Mouse (Mus musculus): ENCODE measurements around the gene Tpt1. TPM values are rescaled to one million over a fixed set of nuclear protein-coding genes. Genes with fewer than 3 reads are reported as not detected.

Gene Tpt1
- polyA plus RNA-seq, 1 experiment from 2014 or later = 876 TPM

- no peak for ATAC-seq
- H3K4me2 ChIP-seq (replicated peaks) = no peak overlapping the region
- no peaks in the 10 kb centered on the region for H3K9me3 ChIP-seq
- no peak overlapping the region for H3K27ac ChIP-seq
- H3K27me3 ChIP-seq = no peaks in the 10 kb centered on the region
- H3K4me1 ChIP-seq (replicated peaks) = peaks cover 15% of the 10 kb centered on the region
- H3K36me3 ChIP-seq = no peaks in the 10 kb centered on the region
- no peak overlapping the region for H3K9ac ChIP-seq (replicated peaks)
- 80% methylated on average over 5 of the region's 5 CpGs for WGBS
- H3K4me3 ChIP-seq (replicated peaks) = no peak overlapping the region
These were observed 39.0 kb downstream of the Tpt1 start for GRCm38 (mm10) chr14:75883873-75884272.

GRCm38 (mm10) chr14:75892118-75892517 lies 47.2 kb downstream of the Tpt1 start:
- no peaks in the 10 kb centered on the region for H3K9me3 ChIP-seq
- H3K4me3 ChIP-seq (replicated peaks) = no peak overlapping the region
- H3K4me2 ChIP-seq (replicated peaks) = no peak overlapping the region

More at GRCm38 (mm10) chr14:75892118-75892517, 47.2 kb downstream of the Tpt1 start:
- no peak for ATAC-seq
- WGBS = 93% methylated on average over 9 of the region's 9 CpGs
- no peaks in the 10 kb centered on the region for H3K27me3 ChIP-seq
- no peak overlapping the region for H3K9ac ChIP-seq (replicated peaks)
- no peak overlapping the region for H3K27ac ChIP-seq
- peaks cover 18% of the 10 kb centered on the region for H3K36me3 ChIP-seq
- no peaks in the 10 kb centered on the region for H3K4me1 ChIP-seq (replicated peaks)

Other genes starting within 250 kb of the Tpt1 start
- not detected in 2 replicates for gene Erich6b, start 202.8 kb upstream of the Tpt1 start, polyA plus RNA-seq (2015; fragmentation: Nextera tagmentation; extraction: Ambion mirVana)
- 20.5 and 21.4 TPM in 2 replicates for gene Cog3, start 90.6 kb upstream of the Tpt1 start, polyA plus RNA-seq (2015; fragmentation: Nextera tagmentation; extraction: Ambion mirVana)
- 9.4 and 11.8 TPM in 2 replicates for gene Slc25a30, start 58.1 kb upstream of the Tpt1 start, polyA plus RNA-seq (2015; fragmentation: Nextera tagmentation; extraction: Ambion mirVana)
- 4.6 and 6.0 TPM in 2 replicates for gene Kctd4, start 109.9 kb downstream of the Tpt1 start, polyA plus RNA-seq (2015; fragmentation: Nextera tagmentation; extraction: Ambion mirVana)
- gene Gtf2f2, start 165.8 kb downstream of the Tpt1 start, polyA plus RNA-seq (2015; fragmentation: Nextera tagmentation; extraction: Ambion mirVana) = 42.7 and 44.0 TPM in 2 replicates

Measured in midbrain, embryonic 13.5 days (tissue).